Mouse (Mus musculus): ENCODE data around the gene Adh7.

GRCm38 (mm10) chr3:138225853-138226252, 8.3 kb downstream of the Adh7 start:
- TF ChIP-seq CTCF (IDR thresholded peaks at IDR 0.05; ENCODE audit: low read depth) (no peak), EP300 (optimal IDR thresholded peaks at IDR 0.05) (no peak)
